Mouse (Mus musculus) small intestine, adult 2 months (tissue): ENCODE results near the gene Ntm.

Source experiments
- CTCF ChIP-seq: fragments of 200-500 bp; IDR thresholded peaks from 2 replicates; pipeline ENCODE4 v1.5.1; 2012; ENCODE audit warnings: low read depth, mild to moderate bottlenecking, control low read depth, inconsistent platforms, low read length, moderate library complexity, mixed read lengths; ENCODE audit not compliant: insufficient replicate concordance, insufficient read length; ENCODE audit errors: extremely low read depth
- POLR2A ChIP-seq: fragments of 200-500 bp; IDR thresholded peaks from 2 replicates; pipeline ENCODE4 v1.6.1; 2012; ENCODE audit warnings: low read depth, mild to moderate bottlenecking, control low read depth, inconsistent platforms, low read length, moderate library complexity

DNA sequence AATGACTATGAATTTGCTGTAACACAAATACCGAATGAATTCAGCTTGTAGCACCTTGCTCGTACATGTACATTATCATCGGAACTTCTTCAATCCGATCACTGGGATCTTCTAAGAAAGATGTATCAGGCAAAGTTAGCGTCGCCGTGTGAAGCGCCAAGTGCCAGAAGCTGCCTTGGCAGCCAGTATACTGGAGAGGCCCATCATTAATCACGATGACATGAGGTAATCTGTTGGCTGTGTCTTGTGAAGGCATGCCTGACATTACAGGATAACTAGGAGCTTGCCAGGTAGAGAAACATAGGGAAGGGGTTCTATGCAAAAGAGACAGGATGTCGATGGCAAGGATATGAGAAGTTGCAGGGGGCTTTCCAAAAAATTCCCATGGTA, 376.6 kb downstream of the Ntm start:
- TF ChIP-seq CTCF (no peak), POLR2A (no peak)
